Mouse (Mus musculus) thymus, postnatal 25 days (tissue): ENCODE measurements at regions not wholly inside any gene's neighbourhood (a gene's known extent, or its start where the extent isn't known, plus 50 kb on each side); places are given as distances from the start of the nearest gene placed in this dataset.

Source experiments
- DNase-seq: peaks from one replicate; pipeline ENCODE4 v3.0.0; 2022

DNA sequence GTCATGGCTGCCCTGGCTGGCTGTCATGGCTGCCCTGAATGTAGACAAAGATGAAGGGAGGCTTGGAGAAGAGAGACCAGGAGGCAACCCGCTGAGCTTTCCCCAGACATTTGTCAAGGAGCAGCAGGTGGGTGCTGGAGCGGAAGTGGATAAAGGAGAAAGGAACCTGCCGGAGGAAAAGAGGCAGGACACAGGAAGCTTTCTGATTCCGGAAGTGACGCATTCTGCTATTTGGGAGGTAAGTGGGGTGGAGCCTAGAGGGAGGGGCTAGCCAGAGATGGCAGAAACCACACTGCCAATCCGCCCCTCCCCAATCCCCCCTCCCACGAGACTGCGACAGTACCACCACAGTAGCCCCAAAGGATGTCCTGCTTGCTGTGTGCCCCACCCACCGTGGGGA lies 80.1 kb downstream of the Gm572 start:
- DNase-seq = no peak

DNA sequence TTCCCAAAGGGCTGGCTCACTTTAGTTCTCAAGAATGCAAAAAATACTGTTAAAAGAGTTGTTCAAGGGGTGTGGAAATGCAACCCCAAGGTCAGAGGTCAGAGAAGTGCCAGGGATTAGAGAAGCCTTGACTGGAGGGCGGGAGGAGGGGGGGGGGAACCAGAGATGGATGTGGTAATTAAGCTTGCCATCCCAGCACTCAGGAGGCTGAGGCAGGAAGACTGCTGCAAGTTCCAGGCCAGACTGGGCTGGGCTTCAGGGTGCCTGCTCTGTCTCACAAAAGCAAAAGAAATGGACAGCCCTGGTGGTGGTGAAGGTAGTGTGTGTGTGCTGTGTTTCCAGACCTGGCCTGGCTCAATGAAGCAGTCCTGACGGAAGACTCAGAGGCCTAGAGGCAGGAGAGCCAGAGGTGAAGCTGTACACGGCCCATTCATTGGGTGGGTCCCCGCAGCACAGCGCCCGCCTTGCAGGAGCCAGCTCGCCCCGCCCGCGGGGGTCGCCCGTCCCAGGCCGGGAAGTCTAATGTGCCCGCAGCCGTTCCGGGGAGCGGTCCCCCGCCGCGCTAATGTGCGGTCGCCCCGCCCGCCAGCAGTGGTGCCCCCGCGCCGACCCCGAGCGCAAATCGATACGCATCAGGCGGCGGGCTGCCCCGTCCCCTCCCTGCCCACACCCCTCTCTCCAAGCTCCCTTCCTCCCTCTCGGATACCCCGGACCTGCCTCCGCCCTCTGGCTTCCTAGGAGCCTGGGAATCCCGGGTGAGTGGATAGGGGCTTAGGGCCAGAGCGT lies 80.1 kb upstream of the Casz1 start:
- no peak for DNase-seq

DNA sequence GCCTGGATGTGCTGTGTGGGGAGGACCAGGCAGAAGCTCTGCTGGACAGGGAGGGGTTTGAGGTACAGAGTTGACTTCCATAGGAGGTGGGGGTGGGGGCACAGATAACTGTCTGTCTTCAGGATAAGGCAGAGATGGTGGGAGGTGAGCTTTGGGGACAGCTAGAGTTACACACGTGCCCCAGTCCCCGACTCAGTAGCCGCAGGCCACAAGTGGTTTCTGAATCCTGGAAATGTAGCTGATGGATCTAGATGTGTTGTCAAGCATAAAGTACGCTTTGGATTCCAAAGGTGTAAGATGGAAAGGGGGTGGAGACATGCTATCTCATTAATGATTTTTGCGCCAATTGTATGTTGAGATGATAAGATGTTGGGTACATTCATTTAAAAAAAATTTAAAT lies 75.4 kb upstream of the Casz1 start:
- no peak for DNase-seq

DNA sequence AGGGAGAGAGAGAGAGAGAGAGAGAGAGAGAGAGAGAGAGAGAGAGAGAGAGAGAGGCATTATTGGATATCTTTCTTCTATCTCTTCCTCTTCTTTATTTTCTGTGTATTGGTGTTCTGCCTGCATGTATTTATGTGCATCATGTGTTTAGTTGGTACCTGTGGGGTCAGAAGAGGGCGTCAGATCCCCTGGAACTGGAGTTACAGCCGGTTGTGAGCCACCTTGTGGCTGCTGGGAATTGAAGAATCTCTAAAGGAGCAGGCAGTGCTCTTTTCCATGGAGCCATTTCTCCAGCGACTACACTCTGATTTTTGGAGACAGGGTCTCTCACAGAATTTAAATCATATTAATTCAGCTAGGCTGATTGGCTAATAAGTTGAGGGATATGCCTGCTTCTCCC lies 72.6 kb upstream of the Casz1 start:
- DNase-seq = no peak

DNA sequence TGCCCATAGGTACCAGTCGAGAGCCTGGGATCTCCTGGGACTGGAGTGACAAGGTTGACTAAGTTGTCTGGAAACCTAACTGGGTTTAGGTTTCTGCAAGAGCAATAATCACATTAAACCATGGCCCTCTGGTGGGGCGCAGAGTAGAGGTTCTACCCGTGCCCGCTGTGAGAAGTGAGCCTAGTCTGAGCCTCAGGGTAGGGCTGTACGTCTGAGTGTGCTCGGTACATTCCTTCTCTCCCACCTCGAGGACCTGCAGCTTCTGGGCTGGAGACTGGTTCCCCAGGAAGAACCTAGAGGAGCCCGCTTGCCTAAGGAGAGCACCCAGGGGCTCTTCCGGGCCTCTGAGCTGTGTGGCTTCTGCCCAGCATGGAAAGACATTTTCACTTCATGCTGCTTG lies 70.2 kb upstream of the Casz1 start:
- no peak for DNase-seq

DNA sequence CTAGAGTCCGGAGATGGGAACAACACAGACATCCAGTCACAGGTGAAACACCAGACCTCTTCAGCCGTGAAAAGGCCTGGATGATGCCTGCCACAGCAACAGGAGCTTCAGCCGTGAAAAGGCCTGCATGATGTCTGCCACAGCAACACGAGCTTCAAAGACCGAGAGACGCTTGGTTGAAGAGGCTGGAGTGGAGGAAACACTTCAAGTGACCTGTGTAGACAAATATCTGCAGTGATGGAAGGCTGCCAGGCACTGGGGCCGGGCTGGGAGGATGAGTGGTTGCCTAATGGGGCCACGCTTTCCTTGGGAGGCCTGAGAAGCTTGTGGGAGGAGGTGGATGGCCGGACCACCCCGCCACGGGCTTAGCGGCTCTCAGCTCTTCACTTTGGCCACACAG lies 69.7 kb upstream of the Casz1 start:
- no peak for DNase-seq

DNA sequence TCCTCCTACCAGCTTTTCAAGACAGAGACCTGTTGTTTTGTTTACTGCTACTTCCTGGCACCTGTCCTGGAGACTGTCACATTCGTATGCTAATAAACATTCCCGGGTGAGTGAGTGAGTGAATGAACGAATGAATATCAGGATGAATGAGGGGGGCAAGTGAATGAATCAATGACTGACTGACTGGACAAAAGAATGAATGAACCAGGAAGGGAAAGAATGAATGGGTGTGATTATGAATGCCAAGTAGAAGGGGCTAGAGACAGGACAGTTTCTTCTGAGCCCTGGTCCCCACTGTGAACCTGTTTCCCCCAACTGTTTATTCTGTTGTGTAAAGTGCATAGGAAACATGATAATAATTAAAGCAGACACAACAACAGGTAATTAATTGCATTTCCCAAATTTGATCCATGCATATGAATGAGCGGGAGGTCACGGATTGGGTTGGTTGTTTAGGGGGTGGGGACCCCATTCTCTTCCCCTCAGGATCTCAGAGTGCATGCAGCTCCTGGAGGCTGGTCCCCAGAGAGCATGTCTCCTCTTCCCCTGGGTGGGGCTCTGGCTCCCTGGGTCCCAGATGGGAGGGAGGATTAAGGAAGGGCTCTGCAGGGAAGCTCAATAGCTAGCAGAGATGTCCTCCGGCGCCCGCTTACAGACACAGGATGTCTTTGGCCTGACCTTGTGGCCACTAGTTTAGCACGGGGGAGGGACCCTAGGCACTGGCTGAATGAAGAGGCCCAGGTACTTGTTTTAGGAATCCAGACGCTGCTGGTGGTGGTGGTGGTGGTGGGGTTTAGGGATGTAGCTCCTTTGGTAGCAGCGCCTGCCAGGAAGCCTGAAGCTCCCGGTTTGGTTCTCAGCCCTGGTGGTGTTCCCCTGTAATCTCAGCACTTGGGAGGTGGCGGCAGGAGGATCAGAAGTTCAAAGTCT lies 65.4 kb upstream of the Casz1 start:
- no peak for DNase-seq

DNA sequence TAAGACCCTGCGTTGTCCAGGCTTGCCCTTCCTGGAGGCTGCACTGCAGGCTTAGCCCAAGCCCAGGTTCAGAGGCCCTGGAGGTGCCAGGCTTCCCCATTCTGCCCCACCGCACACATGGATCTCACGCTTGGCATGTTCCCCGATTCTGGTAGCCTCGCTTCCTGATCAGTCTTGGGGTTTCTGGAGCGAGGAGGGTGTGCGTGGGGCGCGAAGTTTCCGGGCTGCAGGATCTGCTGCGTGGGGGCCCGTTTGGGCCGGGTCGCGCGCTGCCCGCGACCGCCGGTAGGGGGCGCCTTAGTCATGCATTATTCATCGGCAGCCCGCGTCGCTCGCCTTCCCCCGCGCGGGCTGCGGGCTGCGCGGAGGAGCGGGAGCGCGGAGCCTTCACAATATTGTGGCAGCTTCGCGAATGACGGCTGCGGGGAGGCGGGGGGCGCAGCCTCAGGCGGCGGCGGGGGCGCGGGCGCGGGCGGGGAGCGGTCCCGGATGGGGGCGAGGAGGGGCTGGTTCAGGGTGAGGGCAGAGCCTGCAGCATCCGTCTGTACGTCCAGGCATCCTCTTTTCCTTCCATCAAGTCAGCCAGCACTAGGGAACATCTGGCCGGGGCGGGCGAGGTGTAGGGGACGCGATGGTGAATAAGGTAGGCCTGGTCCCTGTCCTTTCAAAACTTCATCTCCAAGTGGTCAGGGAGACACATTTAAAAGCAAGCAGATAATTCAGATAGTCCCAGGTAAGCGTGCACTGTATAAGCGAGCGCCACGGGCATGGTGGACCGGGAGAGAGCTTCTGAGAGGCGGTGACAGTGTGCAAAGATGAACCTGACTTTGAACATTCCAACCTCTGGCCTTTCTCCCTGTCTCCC lies 61.4 kb upstream of the Casz1 start:
- peak; percentile 62 for DNase-seq

DNA sequence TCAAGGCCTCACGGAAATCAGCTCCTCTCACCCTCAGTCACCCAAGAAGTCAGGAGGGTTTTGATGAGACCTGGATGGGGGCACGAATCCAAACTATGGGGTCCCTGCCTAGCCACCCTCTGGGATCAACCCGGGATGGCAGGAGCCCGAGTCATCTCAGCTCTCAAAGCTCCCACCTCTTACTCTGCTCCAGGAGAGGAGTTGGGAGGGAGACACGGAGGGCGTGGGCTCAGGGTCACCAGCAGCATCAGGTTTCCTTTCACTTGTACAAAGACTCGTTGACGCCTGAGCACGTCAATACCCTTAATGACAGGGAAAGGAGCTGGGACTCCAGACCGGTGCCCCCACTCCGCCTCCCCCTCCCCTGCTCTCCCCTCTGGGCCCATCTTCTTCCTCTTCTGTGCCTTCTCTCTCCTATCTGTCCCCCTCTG lies 60.8 kb upstream of the Casz1 start:
- DNase-seq = no peak

DNA sequence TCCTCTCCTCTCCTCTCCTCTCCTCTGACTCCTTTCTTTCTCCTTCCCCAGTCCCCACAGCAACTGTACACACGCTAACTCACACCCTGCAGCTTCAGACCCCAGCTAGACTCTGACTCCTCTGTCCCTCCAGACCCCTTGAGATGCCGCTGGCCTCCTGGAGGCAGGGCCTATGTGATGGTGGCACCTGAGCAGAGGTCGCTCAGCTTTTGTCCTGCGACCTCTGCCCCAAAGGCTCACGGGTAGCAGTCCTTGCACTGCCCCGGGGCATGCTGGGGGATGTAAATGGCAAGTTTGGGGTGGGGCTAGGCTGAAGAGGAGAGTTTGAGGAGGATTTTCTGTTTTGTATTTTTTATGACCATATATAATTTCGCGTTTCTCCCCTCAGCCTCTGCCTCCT lies 60.2 kb upstream of the Casz1 start:
- DNase-seq = no peak

DNA sequence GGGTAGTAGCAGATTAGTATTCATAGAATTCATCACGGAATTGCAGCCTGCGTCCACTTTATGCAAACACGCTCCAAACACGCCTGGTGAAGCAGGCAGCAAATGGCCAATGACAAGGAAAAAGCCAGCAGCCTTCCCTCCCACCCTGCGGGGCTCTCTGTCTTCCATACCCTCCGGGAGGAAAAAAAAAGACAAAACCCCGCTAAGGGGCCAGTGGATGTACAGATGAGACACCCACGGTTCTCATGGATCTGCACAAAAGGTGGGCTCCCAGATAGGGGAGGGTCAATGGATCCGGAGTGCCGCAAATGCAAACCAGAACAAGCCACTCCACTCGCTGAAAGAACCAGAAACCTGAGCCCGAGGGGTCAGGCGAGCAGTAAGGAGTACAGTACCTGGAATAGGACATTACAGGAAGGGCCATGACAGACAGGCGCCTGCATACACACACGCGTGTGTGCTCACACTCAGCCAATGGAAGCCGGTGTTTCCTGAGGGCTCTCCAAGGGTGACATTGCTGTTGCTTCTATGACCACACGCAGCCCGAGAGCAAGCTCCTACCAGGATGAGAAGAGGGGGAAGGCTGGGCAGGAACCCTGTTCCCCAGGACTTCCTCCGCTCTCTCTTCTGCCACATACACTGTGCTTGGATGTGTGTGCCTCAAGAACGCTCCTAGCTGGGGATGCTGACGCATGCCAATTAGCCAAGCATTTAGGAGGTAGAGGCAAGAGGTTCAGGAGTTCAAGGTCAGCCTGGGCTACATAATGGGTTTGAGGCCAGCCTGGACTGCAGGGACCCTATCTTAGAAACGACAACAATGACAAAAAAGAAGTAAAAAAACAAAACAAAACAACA lies 57.5 kb upstream of the Casz1 start:
- DNase-seq = no peak

DNA sequence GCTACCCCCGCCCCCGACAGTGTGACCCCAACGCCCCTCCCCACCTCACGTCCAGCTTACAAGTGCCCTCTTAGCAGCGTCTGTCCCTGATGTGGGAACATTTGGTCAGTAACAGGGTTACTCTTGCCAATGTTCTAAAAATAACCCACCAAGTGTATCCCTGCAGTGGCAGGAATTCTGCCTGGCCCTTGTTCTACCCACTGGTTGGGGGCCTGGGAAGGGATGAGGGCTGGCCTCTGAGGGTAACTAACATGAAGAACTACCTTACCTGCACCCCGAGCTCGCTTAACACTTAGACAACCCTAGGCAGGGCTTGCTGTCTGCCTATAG lies 56.9 kb upstream of the Casz1 start:
- DNase-seq = no peak

DNA sequence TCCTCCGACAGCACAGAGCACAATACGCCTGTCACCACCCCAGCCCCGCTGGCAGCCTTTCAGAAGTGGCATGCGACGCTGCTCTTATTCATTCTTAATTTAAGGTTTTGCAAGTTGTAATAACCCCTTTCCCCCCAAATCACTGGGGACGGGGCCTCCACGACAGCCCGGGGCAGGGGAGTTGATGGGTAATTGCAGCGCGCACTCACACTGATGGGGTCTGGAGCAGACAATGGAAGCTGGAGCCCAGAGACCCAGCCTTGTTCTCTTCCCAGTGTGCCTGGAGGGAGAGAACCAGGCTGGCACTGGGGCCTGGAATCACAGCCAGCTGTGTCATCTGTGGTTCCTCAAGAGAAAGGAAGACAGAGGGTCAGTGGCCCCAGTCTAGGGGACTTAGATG lies 54.2 kb upstream of the Casz1 start:
- DNase-seq = no peak

DNA sequence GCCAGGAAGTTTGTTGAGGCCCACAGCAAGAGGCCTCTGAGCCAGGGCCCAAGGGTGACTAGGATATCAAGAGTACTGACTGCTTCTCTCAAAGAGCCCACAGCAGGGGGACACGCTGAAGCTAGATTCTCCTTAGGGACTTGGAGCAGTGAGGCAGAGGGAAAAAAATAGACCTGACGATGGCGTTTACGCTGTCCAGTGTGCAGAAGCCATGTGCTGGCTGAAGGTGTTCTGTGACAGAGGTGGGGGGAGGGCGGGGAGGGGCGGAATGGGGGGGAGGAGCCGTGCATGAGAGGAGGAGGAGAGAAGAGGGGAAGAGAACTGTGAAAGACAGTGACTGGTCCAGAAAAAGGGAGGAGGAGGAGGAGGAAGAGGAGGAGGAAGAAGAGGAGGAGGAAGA lies 52.6 kb upstream of the Casz1 start:
- no peak for DNase-seq

DNA sequence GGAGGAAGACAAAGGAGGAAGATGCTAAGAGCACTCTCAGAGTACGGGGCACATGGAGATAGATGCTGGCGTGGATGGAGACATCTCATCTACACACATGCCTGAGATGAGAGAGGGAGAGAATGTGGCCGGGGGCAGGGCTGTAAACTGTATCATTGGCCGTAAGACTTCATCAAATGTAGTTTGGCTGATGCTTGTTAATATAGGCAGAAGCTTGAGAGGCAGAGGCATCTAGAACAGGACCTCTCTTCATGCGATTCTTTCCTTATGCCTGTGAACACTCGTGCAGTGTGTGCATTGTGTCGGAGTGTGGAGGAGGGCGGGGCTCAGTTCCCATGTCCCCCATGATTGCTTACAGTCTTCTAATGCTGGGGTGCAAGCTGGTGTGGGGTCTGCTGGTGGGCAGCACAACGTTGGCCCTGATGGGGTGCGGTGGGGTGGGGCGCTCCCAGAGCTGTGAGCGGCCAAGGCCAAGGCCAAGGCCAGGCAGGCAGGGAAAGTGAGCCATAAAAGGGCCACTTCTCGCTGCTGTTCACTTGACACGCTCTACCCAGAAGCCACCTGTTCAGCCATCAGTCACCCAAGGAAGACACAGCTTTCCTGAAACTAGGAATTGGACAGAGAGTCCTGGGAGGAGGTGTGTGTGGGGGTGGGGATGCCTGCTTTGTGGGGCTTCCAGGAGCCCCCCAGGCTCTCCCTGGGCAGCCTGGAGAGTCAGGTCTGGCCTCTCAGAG lies 51.7 kb upstream of the Casz1 start:
- DNase-seq = no peak

DNA sequence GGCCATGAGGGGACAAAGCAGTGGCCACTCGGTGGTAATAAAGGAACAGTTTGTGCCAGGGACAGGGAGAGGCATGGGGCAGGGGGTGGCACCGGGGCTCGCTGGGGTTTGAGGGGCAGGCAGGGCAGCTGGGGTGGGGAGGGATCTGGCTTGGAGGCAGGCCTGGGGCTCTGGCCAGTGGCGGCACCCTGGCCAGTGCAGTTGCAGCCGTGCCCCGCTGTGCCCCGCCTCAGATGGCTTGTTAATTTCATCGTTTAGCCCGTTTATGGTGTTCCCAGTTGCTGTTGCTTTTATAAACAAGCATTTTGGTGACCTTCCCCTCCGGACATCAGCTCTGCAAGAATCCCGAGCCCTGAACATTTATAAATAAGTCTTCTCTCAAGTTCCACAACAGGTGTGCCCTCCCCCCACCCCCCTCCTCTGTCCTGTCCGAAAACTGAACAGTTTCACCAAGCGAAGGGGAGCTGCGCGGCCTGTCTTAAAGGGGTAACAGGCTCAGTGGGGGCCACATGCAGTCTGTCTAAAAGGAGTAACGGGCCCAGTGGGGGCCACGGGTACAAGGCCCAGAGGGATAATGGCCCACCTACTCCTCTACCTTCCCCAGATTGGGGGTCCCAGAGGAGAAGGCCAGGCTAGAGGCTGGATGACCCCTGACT lies 51.0 kb upstream of the Casz1 start:
- no peak for DNase-seq

DNA sequence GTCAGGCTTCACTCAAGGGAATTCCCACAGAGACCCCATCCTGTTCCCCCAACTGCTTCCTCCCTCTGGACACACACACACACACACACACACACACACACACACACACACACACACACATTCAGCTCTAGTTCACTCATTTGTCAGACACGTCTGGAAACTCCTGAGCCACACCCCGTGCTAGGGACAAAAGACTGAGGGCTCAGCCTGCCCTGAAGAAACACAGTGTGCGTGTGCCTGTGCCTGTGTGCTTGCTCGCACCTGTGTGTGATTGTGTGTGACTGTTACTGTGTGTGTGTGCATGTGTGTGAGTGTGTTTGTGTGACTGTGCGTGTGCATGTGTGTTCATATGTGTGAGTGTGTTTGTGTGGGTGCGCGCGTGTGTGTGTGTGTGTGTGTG lies 50.4 kb upstream of the Casz1 start:
- DNase-seq = no peak
